Mouse (Mus musculus) hindbrain, embryonic 14.5 days (tissue): ENCODE measurements around the gene Fbxl17. TPM values are rescaled to one million over a fixed set of nuclear protein-coding genes. Genes with fewer than 3 reads are reported as not detected.
A peak's percentile ranks its signal among the peaks of the same experiment; 100 is the strongest.

ENCODE experiments used
- ATAC-seq: fragments of 200-750 bp; cut with Nextera tagmentation; 2 replicates; pipeline ENCODE4 v1.8.0; 2017; ENCODE audit warnings: moderate number of reproducible peaks, mild to moderate bottlenecking, moderate TSS enrichment, moderate library complexity; ENCODE audit not compliant: low FRiP score
- DNase-seq: peaks from one replicate; pipeline ENCODE4 v3.0.0-alpha.2; 2015; ENCODE audit warnings: low spot score
- H3K27ac ChIP-seq: fragments of 300-500 bp; sonication (generic); 2 replicates; pipeline ENCODE4 v1.5.1; 2014; ENCODE audit warnings: mild to moderate bottlenecking, moderate library complexity
- H3K27me3 ChIP-seq: fragments of 300-500 bp; sonication (generic); 2 replicates; pipeline ENCODE4 v1.6.1; 2014; ENCODE audit warnings: mild to moderate bottlenecking, low read length, mixed read lengths; ENCODE audit not compliant: control insufficient read depth, insufficient read depth
- H3K36me3 ChIP-seq: fragments of 300-500 bp; sonication (generic); replicated peaks from 2 replicates; pipeline ENCODE4 v1.6.1; 2014; ENCODE audit not compliant: control insufficient read depth, insufficient read depth
- H3K4me1 ChIP-seq: fragments of 300-500 bp; sonication (generic); replicated peaks from 2 replicates; pipeline ENCODE4 v1.6.1; 2014; ENCODE audit warnings: antibody characterized with exemption, low read length, mixed read lengths; ENCODE audit not compliant: control insufficient read depth, insufficient read depth
- H3K4me2 ChIP-seq: fragments of 300-500 bp; sonication (generic); replicated peaks from 2 replicates; pipeline ENCODE4 v1.6.1; 2014; ENCODE audit warnings: mild to moderate bottlenecking, moderate library complexity
- H3K4me3 ChIP-seq: fragments of 300-500 bp; sonication (generic); replicated peaks from 2 replicates; pipeline ENCODE4 v1.5.1; 2014; ENCODE audit warnings: mild to moderate bottlenecking, low read length
- H3K9ac ChIP-seq: fragments of 300-500 bp; sonication (generic); 2 replicates; pipeline ENCODE4 v1.6.1; 2014
- H3K9me3 ChIP-seq: fragments of 300-500 bp; sonication (generic); 2 replicates; pipeline ENCODE4 v1.6.1; 2016; ENCODE audit warnings: low read length; ENCODE audit not compliant: control insufficient read depth
- WGBS: fragments of 180-500 bp; shearing (Covaris S2); extraction: QIAGEN DNeasy Blood & Tissue Kit; methylation state at CpG from one replicate; pipeline ENCODE4 v1.1.7; 2014; 5-methylcytosine and 5-hydroxymethylcytosine counted together
- polyA plus RNA-seq: library from polyadenylated mRNA; unstranded; fragments of >200 nt; fragmentation: Nextera tagmentation; extraction: Ambion mirVana; gene quantifications from 2 replicates; pipeline ENCODE4 v1.2.1, GENCODE M21; 2014

Fbxl17 gene
- polyA plus RNA-seq, 1 experiment from 2014 or later, result 14.5 TPM

DNA sequence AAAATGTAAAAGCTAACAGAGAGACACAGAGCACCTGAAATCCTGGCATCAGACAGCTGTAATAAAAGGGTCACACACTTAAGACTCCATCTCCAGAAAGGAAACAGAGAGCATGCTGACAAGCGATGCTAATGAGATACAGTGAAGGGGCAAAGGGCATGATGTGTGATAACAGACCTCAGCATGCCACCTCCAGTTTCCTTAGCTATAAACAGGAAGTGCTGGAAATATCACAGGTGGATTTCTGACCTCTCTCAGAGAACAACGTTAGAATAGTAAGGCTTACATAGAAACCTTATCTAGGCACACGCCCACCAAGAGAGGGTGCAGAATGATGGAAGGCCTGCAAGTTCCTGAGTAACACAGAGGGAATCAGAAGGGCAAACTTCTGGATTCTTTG lies 88.3 kb downstream of the Fbxl17 start:
- 81% methylated on average over 3 of the region's 3 CpGs for WGBS
- 0 out of 2 replicates have a peak, but pooled peaks cover 4% of the 10 kb centered on the region for H3K4me1 ChIP-seq
- no peak overlapping the region for H3K9ac ChIP-seq
- DNase-seq (no peak), ATAC-seq (no peak)
- no peaks in the 10 kb centered on the region for H3K27me3 ChIP-seq
- H3K27ac ChIP-seq, result no peak overlapping the region
- no peak overlapping the region for H3K4me3 ChIP-seq
- no peaks in the 10 kb centered on the region for H3K36me3 ChIP-seq
- H3K4me2 ChIP-seq, result no peak overlapping the region
- H3K9me3 ChIP-seq, result no peaks in the 10 kb centered on the region

GRCm38 (mm10) chr17:63410101-63410500 lies 89.7 kb downstream of the Fbxl17 start:
- Histone ChIP-seq H3K9ac (no peak overlapping the region), H3K4me1 (0 out of 2 replicates have a peak, but pooled peaks cover 10% of the 10 kb centered on the region), H3K4me3 (no peak overlapping the region), H3K27me3 (no peaks in the 10 kb centered on the region), H3K9me3 (no peaks in the 10 kb centered on the region), H3K36me3 (no peaks in the 10 kb centered on the region), H3K27ac (no peak overlapping the region), H3K4me2 (no peak overlapping the region)
- WGBS, result 96% methylated on average over 2 of the region's 2 CpGs
- DNase-seq, result no peak
- no peak for ATAC-seq

GRCm38 (mm10) chr17:63405955-63406354 lies 93.9 kb downstream of the Fbxl17 start:
- H3K4me3 ChIP-seq, result no peak overlapping the region
- peaks cover 23% of the 10 kb centered on the region for H3K4me1 ChIP-seq
- no peak overlapping the region for H3K9ac ChIP-seq
- no peak for ATAC-seq
- H3K27me3 ChIP-seq, result no peaks in the 10 kb centered on the region
- no peaks in the 10 kb centered on the region for H3K9me3 ChIP-seq
- H3K27ac ChIP-seq, result no peak overlapping the region
- no peak overlapping the region for H3K4me2 ChIP-seq
- 65% methylated on average over 4 of the region's 4 CpGs for WGBS
- H3K36me3 ChIP-seq, result no peaks in the 10 kb centered on the region
- DNase-seq, result no peak

GRCm38 (mm10) chr17:63405471-63405870 lies 94.3 kb downstream of the Fbxl17 start:
- no peak overlapping the region for H3K4me2 ChIP-seq
- H3K4me3 ChIP-seq, result no peak overlapping the region
- no peak for DNase-seq
- no peaks in the 10 kb centered on the region for H3K9me3 ChIP-seq
- WGBS, result 86% methylated on average over 4 of the region's 4 CpGs
- no peaks in the 10 kb centered on the region for H3K36me3 ChIP-seq
- no peak overlapping the region for H3K27ac ChIP-seq
- H3K27me3 ChIP-seq, result no peaks in the 10 kb centered on the region
- H3K4me1 ChIP-seq, result peaks cover 23% of the 10 kb centered on the region
- ATAC-seq, result no peak
- no peak overlapping the region for H3K9ac ChIP-seq

- no peak overlapping the region for H3K27ac ChIP-seq
- no peaks in the 10 kb centered on the region for H3K27me3 ChIP-seq
- H3K9me3 ChIP-seq, result no peaks in the 10 kb centered on the region
- 65% methylated on average over 2 of the region's 2 CpGs for WGBS
- no peak overlapping the region for H3K9ac ChIP-seq
- H3K4me2 ChIP-seq, result no peak overlapping the region
- no peak overlapping the region for H3K4me3 ChIP-seq
- H3K36me3 ChIP-seq, result no peaks in the 10 kb centered on the region
- DNase-seq, result peak; percentile 40
- peak; percentile 27; the same call in 1 of the 2 replicates for ATAC-seq
- H3K4me1 ChIP-seq, result peaks cover 23% of the 10 kb centered on the region
Measured at GRCm38 (mm10) chr17:63404968-63405367, 94.8 kb downstream of the Fbxl17 start.

GRCm38 (mm10) chr17:63403801-63404415 lies 95.9 kb downstream of the Fbxl17 start:
- no peak overlapping the region for H3K9ac ChIP-seq
- no peak overlapping the region for H3K4me3 ChIP-seq
- H3K36me3 ChIP-seq, result no peaks in the 10 kb centered on the region
- H3K9me3 ChIP-seq, result no peaks in the 10 kb centered on the region
- peaks cover 23% of the 10 kb centered on the region for H3K4me1 ChIP-seq
- no peak overlapping the region for H3K4me2 ChIP-seq
- H3K27ac ChIP-seq, result no peak overlapping the region
- ATAC-seq, result no peak
- no peak for DNase-seq
- H3K27me3 ChIP-seq, result no peaks in the 10 kb centered on the region

- Histone ChIP-seq H3K4me1 (peaks cover 23% of the 10 kb centered on the region), H3K4me2 (no peak overlapping the region), H3K27me3 (no peaks in the 10 kb centered on the region), H3K9me3 (no peaks in the 10 kb centered on the region), H3K9ac (no peak overlapping the region), H3K36me3 (no peaks in the 10 kb centered on the region), H3K4me3 (no peak overlapping the region), H3K27ac (no peak overlapping the region)
- ATAC-seq (no peak), DNase-seq (no peak)
- 79% methylated on average over 13 of the region's 13 CpGs for WGBS
Measured at GRCm38 (mm10) chr17:63402741-63403681, 96.8 kb downstream of the Fbxl17 start.

GRCm38 (mm10) chr17:63402170-63402569 lies 97.6 kb downstream of the Fbxl17 start:
- Histone ChIP-seq H3K9ac (no peak overlapping the region), H3K27ac (no peak overlapping the region), H3K4me3 (no peak overlapping the region), H3K36me3 (no peaks in the 10 kb centered on the region), H3K4me1 (peaks cover 23% of the 10 kb centered on the region), H3K4me2 (no peak overlapping the region), H3K27me3 (no peaks in the 10 kb centered on the region), H3K9me3 (no peaks in the 10 kb centered on the region)
- DNase-seq (no peak), ATAC-seq (no peak)
- whole genome bisulfite sequencing, result 73% methylated on average over 3 of the region's 3 CpGs

- DNase-seq (no peak), ATAC-seq (no peak)
- WGBS, result 89% methylated on average over 5 of the region's 5 CpGs
Measured at GRCm38 (mm10) chr17:63400640-63401039, 99.2 kb downstream of the Fbxl17 start.

More at GRCm38 (mm10) chr17:63400640-63401039, 99.2 kb downstream of the Fbxl17 start:
- Histone ChIP-seq H3K9ac (no peak overlapping the region), H3K4me3 (no peak overlapping the region), H3K4me2 (no peak overlapping the region), H3K27ac (no peak overlapping the region), H3K9me3 (no peaks in the 10 kb centered on the region), H3K4me1 (peaks cover 13% of the 10 kb centered on the region), H3K27me3 (no peaks in the 10 kb centered on the region), H3K36me3 (no peaks in the 10 kb centered on the region)
